Mouse (Mus musculus) MEL (cell line): ENCODE results near the gene Med13.
A peak's percentile ranks its signal among the peaks of the same experiment; 100 is the strongest.

Experiments
- ETS1 ChIP-seq: IDR thresholded peaks from 2 replicates; pipeline ENCODE4 v1.6.1; 2012; ENCODE audit warnings: low read depth, mild to moderate bottlenecking, inconsistent platforms, low read length, improper control_type of control experiment, moderate library complexity
- TAL1 ChIP-seq: IDR thresholded peaks from 2 replicates; pipeline ENCODE4 v1.6.1; 2012; ENCODE audit warnings: mild to moderate bottlenecking, inconsistent platforms, low read length, moderate library complexity, mixed read lengths

DNA sequence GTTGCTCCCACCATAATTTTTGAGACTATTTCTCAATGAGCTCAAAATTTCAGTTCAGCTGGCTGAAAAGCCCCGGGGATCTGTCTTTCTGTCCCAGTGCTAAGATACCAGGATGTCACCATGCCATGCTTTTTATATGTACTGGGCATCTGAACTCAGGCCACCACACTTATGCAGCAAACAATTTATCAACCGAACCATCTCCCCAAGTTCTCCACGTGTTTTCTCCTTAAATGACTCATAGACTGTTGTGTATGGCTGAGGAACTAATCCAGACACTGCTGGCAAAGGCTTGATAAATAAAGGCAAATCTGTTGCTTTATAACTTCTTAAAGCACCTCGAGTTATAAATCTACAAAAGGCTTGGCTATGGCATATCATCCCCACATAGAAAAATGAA lies 32.1 kb upstream of the Med13 start:
- TF ChIP-seq ETS1 (no peak), TAL1 (0 out of 2 replicates have a peak, but pooled peaks have one; percentile 13)
